Mouse (Mus musculus) embryonic facial prominence, embryonic 10.5 days (tissue): ENCODE measurements at regions not wholly inside any gene's neighbourhood (a gene's known extent, or its start where the extent isn't known, plus 50 kb on each side); places are given as distances from the start of the nearest gene placed in this dataset.
"Not testable (repeated sequence)": the region's sequence is repeated elsewhere in the genome, so short reads cannot be mapped to it uniquely, and the experiment has no call there.

Experiments used
- DNase-seq: peaks from one replicate; pipeline ENCODE4 v3.0.0-alpha.2; 2017; ENCODE audit warnings: low spot score
- H3K27ac ChIP-seq: fragments of 300-500 bp; sonication (generic); replicated peaks from 2 replicates; pipeline ENCODE4 v1.5.1; 2016; ENCODE audit warnings: mild to moderate bottlenecking
- H3K27me3 ChIP-seq: fragments of 300-500 bp; sonication (generic); replicated peaks from 2 replicates; pipeline ENCODE4 v1.6.1; 2016; ENCODE audit warnings: low read depth, mild to moderate bottlenecking; ENCODE audit not compliant: poor library complexity, severe bottlenecking
- H3K36me3 ChIP-seq: fragments of 300-500 bp; sonication (generic); replicated peaks from 2 replicates; pipeline ENCODE4 v1.6.1; 2016; ENCODE audit warnings: mild to moderate bottlenecking, moderate library complexity
- H3K4me1 ChIP-seq: fragments of 300-500 bp; sonication (generic); 2 replicates; pipeline ENCODE4 v1.6.1; 2016
- H3K4me3 ChIP-seq: fragments of 300-500 bp; sonication (generic); 2 replicates; pipeline ENCODE4 v1.5.1; 2016; ENCODE audit warnings: mild to moderate bottlenecking, moderate library complexity
- H3K9me3 ChIP-seq: fragments of 300-500 bp; sonication (generic); 2 replicates; pipeline ENCODE4 v1.6.1; 2016; ENCODE audit warnings: mild to moderate bottlenecking
- WGBS: fragments of 180-500 bp; shearing (Covaris S2); methylation state at CpG from one replicate; pipeline ENCODE4 v1.1.7; 2016; 5-methylcytosine and 5-hydroxymethylcytosine counted together

DNA sequence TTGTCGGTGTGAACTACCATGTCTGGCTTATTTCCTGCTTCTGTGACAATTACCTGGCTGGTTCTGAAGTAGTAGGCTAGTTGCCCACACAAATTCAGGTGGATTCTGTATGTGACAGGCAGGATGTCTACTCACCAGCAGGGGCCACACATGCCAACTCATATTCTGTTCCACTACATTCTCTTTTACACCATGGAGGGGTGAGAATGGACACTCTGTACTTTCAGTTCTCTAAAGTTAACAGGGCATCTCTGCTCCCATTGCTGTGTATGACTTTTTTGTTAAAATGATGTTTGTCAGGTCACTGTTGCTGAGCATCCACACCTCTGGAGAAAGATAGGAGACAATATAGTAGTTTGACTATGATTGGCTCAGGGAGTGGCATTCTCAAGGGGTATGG is 232.3 kb upstream of the Thrb start:
- WGBS = 74% methylated on average over 1 of the region's 1 CpGs
- H3K4me3 ChIP-seq = no peak overlapping the region
- H3K36me3 ChIP-seq = no peaks in the 10 kb centered on the region
- H3K27me3 ChIP-seq = no peaks in the 10 kb centered on the region
- H3K4me1 ChIP-seq = no peaks in the 10 kb centered on the region
- no peak overlapping the region for H3K27ac ChIP-seq
- no peak for DNase-seq
- no peaks in the 10 kb centered on the region for H3K9me3 ChIP-seq

DNA sequence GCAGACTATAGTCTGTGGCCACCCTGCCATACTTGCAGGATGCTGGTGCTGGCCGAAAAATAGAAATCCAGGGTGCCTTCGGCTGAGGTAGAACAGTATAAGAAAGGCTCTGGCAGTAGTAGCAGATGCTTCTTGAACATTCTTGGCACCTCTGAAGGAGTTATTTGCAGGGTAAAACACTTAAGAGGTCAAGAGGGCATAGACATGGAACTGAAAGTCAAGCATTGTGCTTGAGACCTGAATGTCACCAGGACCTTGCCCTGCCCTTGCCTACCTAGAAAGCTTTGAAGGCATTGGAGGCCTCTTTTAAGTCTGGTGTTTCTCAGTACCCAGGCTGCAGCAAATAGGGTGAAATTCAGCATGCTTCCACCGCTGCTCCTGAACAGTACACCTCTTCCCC is 230.9 kb upstream of the Thrb start:
- Histone ChIP-seq H3K27me3 (no peaks in the 10 kb centered on the region), H3K36me3 (no peaks in the 10 kb centered on the region), H3K9me3 (no peaks in the 10 kb centered on the region), H3K4me1 (0 out of 2 replicates have a peak, but pooled peaks cover 2% of the 10 kb centered on the region), H3K4me3 (no peak overlapping the region), H3K27ac (no peak overlapping the region)
- WGBS = 88% methylated on average over 3 of the region's 3 CpGs
- DNase-seq = no peak

DNA sequence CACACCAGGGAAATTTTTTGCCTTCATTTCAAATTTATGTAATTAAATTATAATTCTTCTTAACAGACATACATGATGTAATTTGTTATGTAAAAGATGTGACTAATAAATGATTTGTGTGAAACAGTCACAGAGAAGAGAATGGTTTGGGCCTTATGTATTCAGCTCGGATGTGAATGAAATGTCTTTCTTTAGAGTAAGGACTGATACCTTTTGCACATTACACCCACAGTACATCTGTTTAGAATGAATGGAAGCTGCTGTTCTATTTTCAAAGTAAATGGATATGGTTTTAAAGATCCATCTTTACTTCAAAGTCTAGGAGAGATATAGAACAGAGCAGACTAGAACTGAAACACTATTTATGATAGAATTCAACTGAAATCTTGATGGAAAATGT is 226.7 kb upstream of the Thrb start:
- H3K4me1 ChIP-seq = 0 out of 2 replicates have a peak, but pooled peaks cover 2% of the 10 kb centered on the region
- H3K27ac ChIP-seq = no peak overlapping the region
- H3K9me3 ChIP-seq = no peaks in the 10 kb centered on the region
- H3K4me3 ChIP-seq = no peak overlapping the region
- DNase-seq = no peak
- WGBS = 73% methylated on average over 1 of the region's 1 CpGs
- H3K36me3 ChIP-seq = no peaks in the 10 kb centered on the region
- no peaks in the 10 kb centered on the region for H3K27me3 ChIP-seq

DNA sequence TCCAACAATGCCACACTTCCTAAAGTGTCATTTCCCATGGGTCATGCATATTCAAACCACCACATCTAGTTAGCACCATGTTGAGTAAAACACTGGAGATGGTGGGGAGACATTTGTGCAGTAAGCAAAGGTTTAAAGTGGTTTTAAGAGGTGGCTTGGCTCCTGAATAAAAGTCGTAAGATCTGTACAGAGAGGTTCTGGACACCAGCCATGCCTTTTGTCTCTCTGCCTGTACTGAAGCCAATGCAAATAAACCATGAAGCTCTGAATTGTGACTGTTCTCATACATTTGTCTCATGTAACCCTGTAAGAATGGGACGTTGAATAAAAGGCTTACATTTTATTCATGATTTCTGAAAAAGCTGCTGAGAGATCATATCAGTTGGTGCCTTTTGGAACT is 202.1 kb upstream of the Thrb start:
- no peaks in the 10 kb centered on the region for H3K4me1 ChIP-seq
- no peaks in the 10 kb centered on the region for H3K27me3 ChIP-seq
- no peaks in the 10 kb centered on the region for H3K36me3 ChIP-seq
- no peak for DNase-seq
- no peak overlapping the region for H3K4me3 ChIP-seq
- H3K9me3 ChIP-seq = no peaks in the 10 kb centered on the region
- H3K27ac ChIP-seq = no peak overlapping the region
- WGBS = 85% methylated on average over 2 of the region's 2 CpGs

DNA sequence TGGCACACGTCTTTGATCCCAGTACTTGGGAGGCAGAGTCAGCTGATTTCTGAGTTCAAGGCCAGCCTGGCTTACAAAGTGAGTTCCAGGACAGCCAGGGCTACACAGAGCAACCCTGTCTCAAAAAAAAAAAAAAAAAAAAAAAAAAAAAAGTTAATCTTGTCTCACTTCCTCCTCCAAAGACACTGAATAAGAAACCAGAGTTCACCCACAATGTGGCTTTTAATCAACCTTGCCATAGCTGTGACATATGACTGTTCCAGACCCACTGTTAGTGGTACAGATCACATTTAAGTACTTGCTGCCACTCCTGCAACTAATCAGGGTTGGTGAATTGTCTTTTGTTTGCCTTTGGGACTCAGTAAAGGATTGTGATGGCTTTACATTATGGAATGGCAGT is 181.1 kb upstream of the Thrb start:
- WGBS = 92% methylated on average over 1 of the region's 1 CpGs
- Histone ChIP-seq H3K4me3 (no peak overlapping the region), H3K4me1 (no peaks in the 10 kb centered on the region), H3K27ac (no peak overlapping the region), H3K36me3 (no peaks in the 10 kb centered on the region), H3K27me3 (no peaks in the 10 kb centered on the region), H3K9me3 (no peaks in the 10 kb centered on the region)
- no peak for DNase-seq

DNA sequence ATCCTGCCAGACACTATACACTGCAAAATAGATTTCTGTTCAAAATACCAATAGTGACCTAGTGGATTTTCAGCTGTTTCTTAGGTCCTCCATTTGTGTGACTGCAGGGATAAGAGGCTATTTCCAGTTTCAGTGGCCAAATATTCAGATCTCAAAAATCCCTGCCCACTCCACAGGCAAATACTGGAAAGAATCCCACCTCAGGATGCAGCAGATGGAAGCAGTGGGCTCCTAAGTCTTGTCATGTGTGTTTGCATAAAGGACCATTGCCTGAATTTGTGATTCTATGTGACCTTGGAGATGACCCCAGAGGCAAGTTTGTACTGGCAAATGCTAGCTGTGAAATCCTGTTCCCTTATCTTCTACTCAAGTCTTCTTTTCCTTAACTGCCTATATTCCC is 175.2 kb upstream of the Thrb start:
- Histone ChIP-seq H3K36me3 (no peaks in the 10 kb centered on the region), H3K9me3 (0 out of 2 replicates have a peak, but pooled peaks cover 5% of the 10 kb centered on the region), H3K4me1 (no peaks in the 10 kb centered on the region), H3K4me3 (no peak overlapping the region), H3K27ac (no peak overlapping the region), H3K27me3 (no peaks in the 10 kb centered on the region)
- DNase-seq = no peak

DNA sequence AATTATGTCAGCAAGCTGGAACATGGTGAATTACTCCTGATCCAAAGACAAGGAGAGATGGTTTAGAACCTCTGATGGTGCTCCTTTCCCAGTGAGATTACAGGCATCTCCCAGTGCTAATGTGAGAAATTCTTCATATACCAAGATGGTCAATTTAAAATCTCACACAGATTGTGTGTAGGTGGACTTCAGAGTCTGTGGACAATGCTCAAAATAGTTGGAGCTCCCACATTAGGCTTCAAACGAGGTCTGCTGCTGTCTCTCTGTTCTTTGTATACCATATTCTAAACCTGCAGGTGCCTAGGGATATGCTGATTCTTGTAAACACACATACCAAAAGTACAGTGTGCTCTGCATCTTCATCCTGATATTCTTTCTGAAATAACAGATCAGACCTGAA is 146.3 kb upstream of the Thrb start:
- 53% methylated on average over 1 of the region's 1 CpGs for WGBS
- Histone ChIP-seq H3K4me3 (no peak overlapping the region), H3K36me3 (no peaks in the 10 kb centered on the region), H3K27me3 (no peaks in the 10 kb centered on the region), H3K9me3 (no peaks in the 10 kb centered on the region), H3K27ac (no peak overlapping the region), H3K4me1 (no peaks in the 10 kb centered on the region)
- DNase-seq = no peak

DNA sequence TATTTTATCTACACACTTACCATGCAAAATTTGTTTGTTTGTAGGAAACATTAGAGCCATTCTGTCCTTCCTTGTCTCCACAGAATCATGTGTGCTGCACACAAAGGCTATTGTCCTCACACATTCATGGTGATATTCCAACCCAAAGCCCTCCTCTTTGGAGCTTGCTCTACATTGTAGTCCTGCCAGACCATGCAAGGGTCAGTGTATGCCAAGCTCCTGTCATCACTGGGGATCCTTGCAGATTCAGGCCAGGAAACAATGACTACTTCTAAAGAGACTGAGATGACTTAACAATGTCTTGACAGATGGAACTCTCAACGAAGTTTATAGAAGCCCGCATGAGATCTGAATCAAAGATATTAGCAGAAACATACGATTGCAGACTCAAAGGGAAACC is 137.4 kb upstream of the Thrb start:
- Histone ChIP-seq H3K27ac (no peak overlapping the region), H3K27me3 (no peaks in the 10 kb centered on the region), H3K4me3 (no peak overlapping the region), H3K9me3 (no peaks in the 10 kb centered on the region), H3K36me3 (no peaks in the 10 kb centered on the region), H3K4me1 (no peaks in the 10 kb centered on the region)
- no peak for DNase-seq
- WGBS = 88% methylated on average over 3 of the region's 3 CpGs

DNA sequence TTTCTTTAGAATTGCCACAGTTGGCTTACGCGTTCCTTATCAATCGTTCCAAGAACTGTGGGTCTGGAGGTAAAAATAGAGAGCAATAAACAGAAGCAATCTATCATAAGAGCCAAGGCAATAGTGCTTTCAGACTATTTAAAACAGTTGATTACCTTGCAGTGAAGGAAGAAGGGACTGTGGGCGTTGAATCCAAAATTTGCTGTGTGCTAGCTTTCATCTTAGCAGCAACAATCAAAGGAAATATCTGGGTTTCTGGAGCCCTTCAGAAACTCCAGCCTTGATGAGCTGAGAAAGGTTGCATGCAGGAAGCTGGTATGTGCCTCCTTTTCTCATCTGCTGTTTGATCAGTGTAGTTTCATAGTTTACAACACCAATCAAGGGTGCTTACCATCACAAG is 136.1 kb upstream of the Thrb start:
- Histone ChIP-seq H3K4me1 (no peaks in the 10 kb centered on the region), H3K4me3 (no peak overlapping the region), H3K36me3 (no peaks in the 10 kb centered on the region), H3K27ac (no peak overlapping the region), H3K27me3 (no peaks in the 10 kb centered on the region), H3K9me3 (no peaks in the 10 kb centered on the region)
- no peak for DNase-seq
- 89% methylated on average over 4 of the region's 4 CpGs for WGBS

DNA sequence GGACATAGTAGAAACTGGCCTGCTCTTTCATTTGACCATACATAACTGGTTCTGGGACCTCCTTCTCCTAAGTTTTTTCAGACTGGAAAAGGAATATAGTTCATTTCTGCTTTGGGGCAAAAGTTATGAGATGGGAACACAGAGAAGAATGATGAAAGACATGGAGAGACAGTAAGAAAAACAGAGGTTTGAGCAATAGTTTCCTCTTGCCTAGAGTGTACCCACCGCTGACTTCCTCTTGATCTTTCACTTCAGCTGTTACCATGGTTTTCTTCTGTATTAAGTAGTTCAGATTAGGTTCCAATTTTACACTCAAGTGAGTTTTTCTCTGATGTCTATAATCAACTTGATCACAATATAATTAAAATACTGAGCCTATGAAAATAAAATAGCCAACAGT is 120.7 kb upstream of the Thrb start:
- H3K27me3 ChIP-seq = no peaks in the 10 kb centered on the region
- 84% methylated on average over 1 of the region's 1 CpGs for WGBS
- H3K9me3 ChIP-seq = no peaks in the 10 kb centered on the region

DNA sequence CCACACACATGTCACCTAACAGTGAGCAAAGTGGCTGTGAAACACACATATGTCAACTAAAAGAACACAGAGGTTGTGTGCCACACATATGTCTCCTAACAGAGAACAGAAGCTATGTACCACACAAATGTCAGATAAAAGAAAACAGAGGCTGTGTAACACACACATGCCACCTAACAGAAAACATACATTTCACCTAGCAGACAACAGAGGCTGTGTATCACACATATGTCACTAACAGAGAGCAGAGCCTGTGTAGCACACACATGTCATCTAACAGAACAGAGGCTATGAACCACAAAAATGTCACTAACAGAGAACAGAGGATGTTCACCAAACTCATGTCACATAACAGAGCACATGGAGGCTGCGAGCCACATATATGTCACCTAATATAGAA is 103.6 kb upstream of the Thrb start:
- no peak for DNase-seq
- no peaks in the 10 kb centered on the region for H3K27me3 ChIP-seq
- H3K36me3 ChIP-seq = no peaks in the 10 kb centered on the region
- H3K9me3 ChIP-seq = no peaks in the 10 kb centered on the region
- 84% methylated on average over 1 of the region's 1 CpGs for WGBS
- no peak overlapping the region for H3K4me3 ChIP-seq
- no peaks in the 10 kb centered on the region for H3K4me1 ChIP-seq
- H3K27ac ChIP-seq = no peak overlapping the region

More for the DNA sequence above, 120.7 kb upstream of the Thrb start:
- DNase-seq = no peak
- Histone ChIP-seq H3K27ac (no peak overlapping the region), H3K36me3 (no peaks in the 10 kb centered on the region), H3K4me1 (no peaks in the 10 kb centered on the region), H3K4me3 (no peak overlapping the region)

DNA sequence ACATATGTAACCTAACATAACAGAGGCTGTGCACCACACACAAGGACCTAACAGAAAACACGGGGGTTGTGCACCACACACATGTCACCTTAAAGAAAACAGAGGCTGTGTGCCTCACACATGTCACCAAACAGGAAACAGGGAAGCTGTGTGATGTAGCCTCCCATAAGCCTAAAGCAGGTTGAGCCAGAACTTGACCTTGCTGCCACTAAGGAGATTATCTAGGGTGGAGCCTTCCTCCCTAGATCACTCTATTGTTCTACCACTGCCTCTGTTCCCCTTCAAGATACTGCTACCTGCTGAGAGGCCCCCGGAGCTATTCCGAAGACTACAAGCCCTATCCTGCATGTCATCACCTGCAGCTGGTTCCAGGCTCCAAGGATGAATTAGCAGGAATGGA is 100.1 kb upstream of the Thrb start:
- DNase-seq, H3K36me3 ChIP-seq, H3K4me1 ChIP-seq, H3K9me3 ChIP-seq, H3K27me3 ChIP-seq, H3K4me3 ChIP-seq, H3K27ac ChIP-seq: not testable (repeated sequence)
- WGBS = 43% methylated on average over 3 of the region's 3 CpGs

DNA sequence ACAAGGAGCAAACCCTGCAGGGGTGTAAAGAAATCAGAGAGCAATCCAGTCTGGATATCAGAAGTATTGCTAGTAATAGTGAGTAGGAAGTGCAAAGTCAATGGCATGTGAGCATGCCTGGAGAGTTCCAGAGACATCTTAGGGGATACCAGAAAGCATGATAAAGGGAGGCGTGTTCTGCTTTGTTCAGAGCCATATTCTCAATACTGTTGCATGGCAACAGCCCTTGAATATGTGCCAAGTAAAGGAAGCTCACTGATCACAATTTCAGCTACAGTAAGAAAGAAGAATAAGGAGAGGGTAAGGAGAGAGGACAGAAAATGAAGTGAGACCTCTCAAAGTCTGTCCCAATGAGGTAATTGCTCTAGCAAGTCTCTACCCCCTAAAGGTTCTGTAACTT is 92.1 kb upstream of the Thrb start:
- no peak overlapping the region for H3K4me3 ChIP-seq
- no peaks in the 10 kb centered on the region for H3K27me3 ChIP-seq
- H3K36me3 ChIP-seq = no peaks in the 10 kb centered on the region
- no peak for DNase-seq
- WGBS = 75% methylated on average over 1 of the region's 1 CpGs
- no peaks in the 10 kb centered on the region for H3K9me3 ChIP-seq
- H3K27ac ChIP-seq = no peak overlapping the region
- H3K4me1 ChIP-seq = no peaks in the 10 kb centered on the region

DNA sequence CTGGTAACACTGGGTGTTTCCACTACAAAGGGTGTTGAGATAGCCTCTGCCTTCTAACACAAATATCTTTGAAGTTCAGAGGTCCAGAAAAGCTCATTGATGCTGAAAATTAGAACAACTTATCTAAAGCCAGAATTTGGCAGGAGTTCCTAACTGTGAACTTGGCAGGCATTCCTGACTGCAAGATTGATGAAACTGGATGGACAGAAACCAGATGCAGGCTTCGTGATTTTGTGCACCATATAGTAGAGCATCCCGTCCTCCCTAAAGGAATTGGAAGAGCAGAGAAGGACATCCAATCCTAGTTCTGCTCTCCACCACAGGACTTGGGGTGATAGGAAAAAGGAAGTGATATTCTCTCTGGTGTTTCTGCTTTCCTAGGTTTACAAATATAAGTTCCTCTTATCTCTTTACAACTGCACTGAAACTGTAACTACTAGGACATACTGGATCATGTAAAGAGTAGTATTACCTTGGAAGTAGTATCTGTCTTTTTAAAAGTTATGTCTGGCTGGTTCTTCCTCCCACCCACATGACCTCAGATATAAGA is 90.9 kb upstream of the Thrb start:
- Histone ChIP-seq H3K4me3 (no peak overlapping the region), H3K4me1 (no peaks in the 10 kb centered on the region), H3K27ac (no peak overlapping the region), H3K27me3 (no peaks in the 10 kb centered on the region), H3K36me3 (no peaks in the 10 kb centered on the region), H3K9me3 (no peaks in the 10 kb centered on the region)
- no peak for DNase-seq
- WGBS = 82% methylated on average over 2 of the region's 2 CpGs
